ENCODE assay signal across 8 mouse cellular contexts in the genomic region with DNA sequence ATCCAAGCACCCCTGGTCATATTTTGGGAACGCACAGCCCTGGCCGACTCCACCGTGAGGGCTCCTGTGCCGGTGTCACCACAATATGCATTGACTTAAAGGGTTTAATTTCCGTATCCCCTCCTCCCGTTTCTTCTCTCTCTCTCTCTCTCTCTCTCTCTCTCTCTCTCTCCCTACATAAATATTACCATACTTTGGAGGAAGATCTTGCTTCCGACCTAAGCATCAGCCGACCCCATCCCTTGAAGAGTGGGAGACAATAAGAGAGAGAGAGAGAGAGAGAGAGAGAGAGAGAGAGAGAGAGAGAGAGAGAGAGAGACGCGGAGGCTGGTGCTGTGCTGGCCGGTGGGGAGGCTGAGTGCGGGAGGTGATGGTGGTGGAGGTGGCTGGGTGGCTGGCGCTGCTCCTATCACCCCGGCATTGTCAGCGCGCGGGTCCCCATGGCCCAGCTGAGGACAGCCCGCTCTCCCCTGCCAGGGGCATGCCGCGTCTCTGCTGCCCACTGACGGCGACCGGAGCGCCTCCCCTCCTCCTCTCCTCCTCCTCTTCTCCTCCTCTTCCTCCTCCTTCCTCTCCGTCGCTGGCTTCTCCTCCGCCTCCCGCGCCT. TPM values are rescaled to one million over a fixed set of nuclear protein-coding genes. Genes with fewer than 3 reads are reported as not detected.
DNase-seq lines count a peak whose midpoint lies in the region; ATAC-seq and TF ChIP-seq lines count a peak whose summit lies in the region.

Gene Fam155a (minus strand): TSS at position 163 of the 607 bp plus-strand sequence.

- no peaks in the 10 kb centered on the region for H3K9me3 ChIP-seq in lung, embryonic 14.5 days (ENCODE audit: low read depth, low read length)
- H3K9me3 ChIP-seq in hindbrain, embryonic 12.5 days (replicated peaks), result no peaks in the 10 kb centered on the region

- no peak within 1 kb of the TSS for H3K9ac ChIP-seq in lung, embryonic 14.5 days
- peak within 1 kb of the TSS; percentile 79 for H3K9ac ChIP-seq in hindbrain, embryonic 12.5 days

- peak; percentile 42; the same call in 1 of the 2 replicates for ATAC-seq in lung, embryonic 14.5 days (ENCODE audit: insufficient read depth)
- peak; percentile 80 for ATAC-seq in hindbrain, embryonic 12.5 days (ENCODE audit: low FRiP score)

- under 1% methylated on average over 27 of the region's 29 CpGs for WGBS in lung, embryonic 14.5 days
- WGBS in hindbrain, embryonic 12.5 days, result 0% methylated on average over 16 of the region's 29 CpGs

- no peak within 1 kb of the TSS for H3K27ac ChIP-seq in lung, embryonic 14.5 days (ENCODE audit: low read depth)
- peak within 1 kb of the TSS; percentile 89 for H3K27ac ChIP-seq in hindbrain, embryonic 12.5 days

- H3K4me1 ChIP-seq in lung, embryonic 14.5 days (ENCODE audit: insufficient read depth), result no peaks in the 10 kb centered on the region
- H3K4me1 ChIP-seq in hindbrain, embryonic 12.5 days, result peaks cover 8% of the 10 kb centered on the region

- H3K36me3 ChIP-seq in lung, embryonic 14.5 days (ENCODE audit: insufficient read depth), result no peaks in the 10 kb centered on the region
- H3K36me3 ChIP-seq in hindbrain, embryonic 12.5 days, result no peaks in the 10 kb centered on the region

- H3K27me3 ChIP-seq in lung, embryonic 14.5 days (ENCODE audit: insufficient read depth, low read length), result peaks cover 45% of the 10 kb centered on the region
- peaks cover 21% of the 10 kb centered on the region for H3K27me3 ChIP-seq in hindbrain, embryonic 12.5 days

- H3K4me3 ChIP-seq in lung, embryonic 14.5 days (ENCODE audit: low read depth, low read length), result peak within 1 kb of the TSS; percentile 44
- peak within 1 kb of the TSS; percentile 68 for H3K4me3 ChIP-seq in hindbrain, embryonic 12.5 days

- H3K4me2 ChIP-seq in lung, embryonic 14.5 days, result peak within 1 kb of the TSS; percentile 77
- peak within 1 kb of the TSS; percentile 87 for H3K4me2 ChIP-seq in hindbrain, embryonic 12.5 days (replicated peaks)

- no peak for DNase-seq in lung, embryonic 14.5 days
- DNase-seq in lung, postnatal 14 days, result no peak
- DNase-seq in embryo, embryonic 10.5 days (ENCODE audit: low spot score), result peak; percentile 32
- peak; percentile 54 for DNase-seq in left cerebral cortex, postnatal 4 days
- peak; percentile 52 for DNase-seq in retina, embryonic 14.5 days (ENCODE audit: low spot score)
- no peak for DNase-seq in thymus, postnatal 10 days (ENCODE audit: low spot score in 2 of 2)
- no peak for DNase-seq in lung, postnatal 36 days

- intact Hi-C loops in left cerebral cortex, postnatal 4 days (cut with DNase I), result loop anchor here (2.0 to 10.0 kb wide), 2 partner anchors 436 to 536 kb away; no protein-coding TSS in a partner anchor

- TF ChIP-seq CTCF in lung, embryonic 14.5 days (IDR thresholded peaks at IDR 0.05; ENCODE audit: low read depth), result no peak

RNA-seq across cellular contexts. Expression of gene Fam155a, which starts in this region (rescaled TPM):
- polyA plus RNA-seq in lung, embryonic 14.5 days (2014; fragmentation: Nextera tagmentation; extraction: Ambion mirVana), result 0.16 and 0.26 TPM in 2 replicates
- 10.8 and 12.6 TPM in 2 replicates for polyA plus RNA-seq in hindbrain, embryonic 12.5 days (2016; fragmentation: Nextera tagmentation; extraction: Ambion mirVana)
- total RNA-seq in left cerebral cortex, postnatal 4 days (2021), result 10 to 100 TPM; 84.6 to 84.9 TPM

Comparison
In these comparisons a context has a peak if more than half of its experiments do, and no peak if none do; other contexts are left out.
1. Peak in ATAC-seq, H3K4me3 ChIP-seq and H3K4me2 ChIP-seq in lung, embryonic 14.5 days; RNA of the gene not detected or under 1 TPM.
2. DNase-seq: peak in embryo, embryonic 10.5 days (single experiment), left cerebral cortex, postnatal 4 days (single experiment) and retina, embryonic 14.5 days (single experiment); none in lung, embryonic 14.5 days (single experiment), lung, postnatal 14 days (single experiment), thymus, postnatal 10 days (0 of 2) and lung, postnatal 36 days (single experiment).